Mouse (Mus musculus): Measurements from ENCODE around the gene Acad10.

DNA sequence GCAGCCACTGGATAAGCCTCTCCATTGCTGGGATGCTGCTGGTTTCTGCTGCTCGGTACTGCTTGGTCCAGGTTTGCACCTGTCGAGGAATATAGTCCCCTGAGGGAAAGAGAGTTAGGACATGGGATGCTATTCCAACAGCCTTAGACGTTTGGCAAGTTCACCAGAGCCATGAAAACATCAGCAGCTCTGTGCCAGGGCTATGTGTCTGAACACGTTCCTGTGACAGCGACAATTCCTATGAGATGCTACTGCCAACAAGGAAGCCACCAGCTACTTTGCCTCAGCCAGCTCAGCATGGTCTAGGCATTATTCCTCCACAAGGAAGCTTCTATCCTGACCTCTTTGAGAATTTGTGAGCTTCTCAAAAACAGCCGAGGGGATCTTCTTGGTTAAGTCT is 23.0 kb downstream of the Acad10 start:
- TF ChIP-seq CTCF (IDR thresholded peaks at IDR 0.05; ENCODE audit: low read depth) = no peak
- no peak for TF ChIP-seq EP300 (IDR thresholded peaks at IDR 0.05; ENCODE audit: low read depth)
